Mouse (Mus musculus): ENCODE measurements around the gene Mrm2.

DNA sequence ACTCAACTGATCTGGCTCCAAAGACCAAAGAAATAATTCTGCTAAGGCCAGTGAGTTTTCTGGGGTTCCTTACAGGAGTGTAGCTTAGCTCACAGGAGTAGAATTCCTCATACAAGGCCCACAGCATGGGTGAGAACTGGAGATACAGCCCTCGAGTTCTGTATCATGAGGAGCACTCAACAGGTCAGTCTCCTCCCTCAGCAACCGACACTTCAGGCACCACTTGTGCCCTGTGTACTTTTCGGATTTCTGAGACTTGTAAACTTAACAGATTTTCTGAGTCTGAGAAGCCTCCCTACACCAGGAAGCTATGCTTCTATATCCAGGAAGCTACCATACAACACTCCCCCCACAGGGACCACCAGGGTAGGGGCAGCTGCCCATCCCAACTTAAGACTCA lies 8.1 kb upstream of the Mrm2 start:
- no peak for TF ChIP-seq CTCF (IDR thresholded peaks at IDR 0.05; ENCODE audit: low read depth)
- no peak for TF ChIP-seq EP300 (IDR thresholded peaks at IDR 0.05; ENCODE audit: low read depth)
